Mouse (Mus musculus): ENCODE data around the gene Ctdnep1. TPM values are rescaled to one million over a fixed set of nuclear protein-coding genes. Genes with fewer than 3 reads are reported as not detected.
"Not testable (repeated sequence)": the region's sequence is repeated elsewhere in the genome, so short reads cannot be mapped to it uniquely, and the experiment has no call there.

Gene Ctdnep1
- polyA plus RNA-seq, 1 experiment: 110 TPM

GRCm38 (mm10) chr11:69952274-69952673 lies 28.7 kb upstream of the Ctdnep1 start:
- DNase-seq (ENCODE audit: low read depth): no peak
- TF ChIP-seq CTCF (IDR thresholded peaks at IDR 0.05; ENCODE audit: borderline replicate concordance, extremely low read depth, insufficient read depth, insufficient read length) (no peak), POLR2A (IDR thresholded peaks at IDR 0.05; ENCODE audit: borderline replicate concordance, extremely low read depth, insufficient read depth, insufficient read length, poor library complexity, severe bottlenecking) (no peak)

- TF ChIP-seq POLR2A (IDR thresholded peaks at IDR 0.05; ENCODE audit: borderline replicate concordance, extremely low read depth, insufficient read depth, insufficient read length, poor library complexity, severe bottlenecking) (no peak), CTCF (IDR thresholded peaks at IDR 0.05; ENCODE audit: borderline replicate concordance, extremely low read depth, insufficient read depth, insufficient read length) (no peak)
- no peak for DNase-seq (ENCODE audit: low read depth)
These were observed 27.6 kb upstream of the Ctdnep1 start for GRCm38 (mm10) chr11:69953267-69953915.

- DNase-seq (ENCODE audit: low read depth): not testable (repeated sequence)
These were observed 25.3 kb upstream of the Ctdnep1 start for GRCm38 (mm10) chr11:69955618-69956017.

GRCm38 (mm10) chr11:69956218-69956617 lies 24.7 kb upstream of the Ctdnep1 start:
- DNase-seq (ENCODE audit: low read depth): no peak
- peak; percentile 7; the same call in 1 of the 2 replicates for TF ChIP-seq CTCF (IDR thresholded peaks at IDR 0.05; ENCODE audit: borderline replicate concordance, extremely low read depth, insufficient read depth, insufficient read length)
- TF ChIP-seq POLR2A (IDR thresholded peaks at IDR 0.05; ENCODE audit: borderline replicate concordance, extremely low read depth, insufficient read depth, insufficient read length, poor library complexity, severe bottlenecking): no peak

GRCm38 (mm10) chr11:69960616-69961015 lies 20.3 kb upstream of the Ctdnep1 start:
- DNase-seq (ENCODE audit: low read depth): no peak
- peak; percentile 37; the same call in 1 of the 2 replicates for TF ChIP-seq CTCF (IDR thresholded peaks at IDR 0.05; ENCODE audit: borderline replicate concordance, extremely low read depth, insufficient read depth, insufficient read length)
- TF ChIP-seq POLR2A (IDR thresholded peaks at IDR 0.05; ENCODE audit: borderline replicate concordance, extremely low read depth, insufficient read depth, insufficient read length, poor library complexity, severe bottlenecking): no peak

- TF ChIP-seq POLR2A (IDR thresholded peaks at IDR 0.05; ENCODE audit: borderline replicate concordance, extremely low read depth, insufficient read depth, insufficient read length, poor library complexity, severe bottlenecking) (no peak), CTCF (IDR thresholded peaks at IDR 0.05; ENCODE audit: borderline replicate concordance, extremely low read depth, insufficient read depth, insufficient read length) (no peak)
- DNase-seq (ENCODE audit: low read depth): no peak
These were observed 19.1 kb upstream of the Ctdnep1 start for GRCm38 (mm10) chr11:69961841-69962240.

GRCm38 (mm10) chr11:69964650-69965270 lies 16.2 kb upstream of the Ctdnep1 start, which contains the start of gene Cldn7:
Gene Cldn7 (plus strand): TSS chr11:69964779.
- DNase-seq (ENCODE audit: low read depth): no peak
- no peak for TF ChIP-seq POLR2A (IDR thresholded peaks at IDR 0.05; ENCODE audit: borderline replicate concordance, extremely low read depth, insufficient read depth, insufficient read length, poor library complexity, severe bottlenecking)
- no peak for TF ChIP-seq CTCF (IDR thresholded peaks at IDR 0.05; ENCODE audit: borderline replicate concordance, extremely low read depth, insufficient read depth, insufficient read length)

- no peak for DNase-seq (ENCODE audit: low read depth)
- TF ChIP-seq POLR2A (IDR thresholded peaks at IDR 0.05; ENCODE audit: borderline replicate concordance, extremely low read depth, insufficient read depth, insufficient read length, poor library complexity, severe bottlenecking) (no peak), CTCF (IDR thresholded peaks at IDR 0.05; ENCODE audit: borderline replicate concordance, extremely low read depth, insufficient read depth, insufficient read length) (no peak)
These were observed 15.5 kb upstream of the Ctdnep1 start for GRCm38 (mm10) chr11:69965271-69966005.

GRCm38 (mm10) chr11:69966006-69966859 lies 14.7 kb upstream of the Ctdnep1 start:
- DNase-seq (ENCODE audit: low read depth): no peak
- no peak for TF ChIP-seq CTCF (IDR thresholded peaks at IDR 0.05; ENCODE audit: borderline replicate concordance, extremely low read depth, insufficient read depth, insufficient read length)
- no peak for TF ChIP-seq POLR2A (IDR thresholded peaks at IDR 0.05; ENCODE audit: borderline replicate concordance, extremely low read depth, insufficient read depth, insufficient read length, poor library complexity, severe bottlenecking)

- DNase-seq (ENCODE audit: low read depth): no peak
- TF ChIP-seq CTCF (IDR thresholded peaks at IDR 0.05; ENCODE audit: borderline replicate concordance, extremely low read depth, insufficient read depth, insufficient read length) (no peak), POLR2A (IDR thresholded peaks at IDR 0.05; ENCODE audit: borderline replicate concordance, extremely low read depth, insufficient read depth, insufficient read length, poor library complexity, severe bottlenecking) (no peak)
These were observed 14.0 kb upstream of the Ctdnep1 start for GRCm38 (mm10) chr11:69966860-69967517.
